Mouse (Mus musculus): ENCODE data around the gene Ppm1k.
"Not testable (repeated sequence)": the region's sequence is repeated elsewhere in the genome, so short reads cannot be mapped to it uniquely, and the experiment has no call there.

Gene Ppm1k

GRCm38 (mm10) chr6:57535386-57535936 lies at the start of gene Ppm1k:
Gene Ppm1k, minus strand, starts transcription at chr6:57535468.
- peak; percentile 96 to 97 for DNase-seq

- DNase-seq: peak; percentile 67 to 73
Measured at GRCm38 (mm10) chr6:57582356-57582755, 47.1 kb upstream of the Ppm1k start.

GRCm38 (mm10) chr6:57581595-57581994 lies 46.3 kb upstream of the Ppm1k start:
- DNase-seq: peak; percentile 12 to 13

GRCm38 (mm10) chr6:57580881-57581548 lies 45.7 kb upstream of the Ppm1k start, which contains the start of gene Herc6:
Gene Herc6, plus strand, starts transcription at chr6:57581000.
- peak; percentile 58 to 61 for DNase-seq

- no peak for DNase-seq
Measured at GRCm38 (mm10) chr6:57571587-57571986, 36.3 kb upstream of the Ppm1k start.

- DNase-seq: peak; percentile 62 to 68
Measured at GRCm38 (mm10) chr6:57570170-57570974, 35.1 kb upstream of the Ppm1k start.

- DNase-seq: no peak
Measured at GRCm38 (mm10) chr6:57567630-57568029, 32.4 kb upstream of the Ppm1k start.

GRCm38 (mm10) chr6:57565452-57565851 lies 30.2 kb upstream of the Ppm1k start:
- DNase-seq: no peak

GRCm38 (mm10) chr6:57563454-57563853 lies 28.2 kb upstream of the Ppm1k start:
- DNase-seq: no peak

GRCm38 (mm10) chr6:57557796-57558317 lies 22.6 kb upstream of the Ppm1k start:
- DNase-seq: no peak

GRCm38 (mm10) chr6:57551211-57551796 lies 16.0 kb upstream of the Ppm1k start:
- DNase-seq: no peak

GRCm38 (mm10) chr6:57544866-57545265 lies 9.6 kb upstream of the Ppm1k start:
- DNase-seq: no peak

GRCm38 (mm10) chr6:57543591-57543990 lies 8.3 kb upstream of the Ppm1k start:
- DNase-seq: not testable (repeated sequence)

GRCm38 (mm10) chr6:57541737-57542335 lies 6.6 kb upstream of the Ppm1k start:
- DNase-seq: peak in 1 of 2 experiments; percentile 14

- DNase-seq: no peak
Measured at GRCm38 (mm10) chr6:57540950-57541498, 5.8 kb upstream of the Ppm1k start.

GRCm38 (mm10) chr6:57537887-57538286 lies 2.6 kb upstream of the Ppm1k start:
- no peak for DNase-seq

- DNase-seq: peak; percentile 38 to 51
Measured at GRCm38 (mm10) chr6:57535971-57536669, 852 bp upstream of the Ppm1k start.

GRCm38 (mm10) chr6:57534611-57535286 lies 519 bp downstream of the Ppm1k start:
- DNase-seq: peak; percentile 50 to 58

- DNase-seq: peak in 1 of 2 experiments; percentile 14
Measured at GRCm38 (mm10) chr6:57534231-57534610, 1.0 kb downstream of the Ppm1k start.

- DNase-seq: no peak
Measured at GRCm38 (mm10) chr6:57533410-57533809, 1.9 kb downstream of the Ppm1k start.

GRCm38 (mm10) chr6:57532022-57532421 lies 3.2 kb downstream of the Ppm1k start:
- no peak for DNase-seq

Measured in B cell, adult 2 months (primary cell).